Mouse (Mus musculus) E14TG2a.4 (cell line): ENCODE measurements around the gene Fam117a.

Experiments used
- CTCF ChIP-seq: conservative IDR thresholded peaks from 2 replicates; pipeline ENCODE4 v1.5.1; 2014; ENCODE audit warnings: low read length
- NANOG ChIP-seq: IDR thresholded peaks from 2 replicates; pipeline ENCODE4 v1.6.1; 2014; ENCODE audit warnings: borderline replicate concordance, low read length, mixed read lengths
- POU5F1 ChIP-seq: IDR thresholded peaks from 2 replicates; pipeline ENCODE4 v1.6.1; 2014; ENCODE audit warnings: low read length, borderline replicate concordance

DNA sequence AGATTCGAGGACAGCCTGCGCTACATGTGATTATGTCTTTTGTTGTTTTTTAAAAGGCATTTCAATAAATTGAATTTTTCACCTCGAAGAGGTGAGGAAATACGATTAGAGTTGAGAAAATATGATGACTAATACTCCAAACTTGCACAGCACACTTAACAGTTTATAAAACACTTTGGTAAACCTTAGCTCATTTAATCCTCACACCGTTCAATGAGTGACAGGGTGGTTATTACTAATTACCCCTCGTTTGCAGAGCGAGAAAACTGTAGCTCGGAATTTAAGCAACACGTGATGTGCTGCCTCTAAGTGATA lies 47.1 kb downstream of the Fam117a start:
- no peak for TF ChIP-seq CTCF
- TF ChIP-seq POU5F1, result no peak
- TF ChIP-seq NANOG, result no peak
